9 mouse cellular contexts compared by ENCODE assay signal in the genomic region with DNA sequence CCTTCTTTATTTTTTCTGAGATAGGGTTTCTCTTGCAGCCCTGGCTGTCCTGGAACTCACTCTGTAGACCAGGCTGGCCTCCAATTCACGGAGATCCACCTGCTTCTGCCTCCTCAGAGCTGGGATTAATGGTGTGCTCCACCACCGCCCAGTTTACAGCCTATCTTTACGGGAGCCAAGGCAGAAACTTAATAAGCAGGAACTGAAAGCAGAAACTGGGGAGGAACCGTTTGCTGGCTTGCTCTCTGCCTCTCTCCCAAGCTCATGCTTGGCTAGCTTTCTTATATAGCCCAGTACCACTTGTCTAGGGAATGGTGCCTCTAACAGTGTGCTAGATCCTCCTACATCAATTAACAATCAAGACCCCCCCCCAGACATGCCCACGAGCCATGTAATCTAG. TPM values are rescaled to one million over a fixed set of nuclear protein-coding genes. Genes with fewer than 3 reads are reported as not detected.
A peak's percentile ranks its signal among the peaks of the same experiment; 100 is the strongest.
DNase-seq lines count a peak whose midpoint lies in the region; ATAC-seq lines count a peak whose summit lies in the region.
"Had no signal": no experiment of that assay in that cellular context is flagged by ENCODE, and none has a peak within 500 bp of the region (broad histone marks: within the 10 kb centered on the region; RNA-seq: fewer than 3 reads in every experiment).

No protein-coding gene starts in this region.

- H3K4me2 ChIP-seq in hindbrain, embryonic 12.5 days (replicated peaks), result peak overlapping the region; percentile 46
- peak overlapping the region; percentile 30; the same call in 1 of the 2 replicates for H3K4me2 ChIP-seq in liver, embryonic 15.5 days

- 47% methylated on average over 5 of the region's 5 CpGs for WGBS in hindbrain, embryonic 12.5 days
- 44% methylated on average over 5 of the region's 5 CpGs for WGBS in liver, embryonic 15.5 days (ENCODE audit: insufficient replicate concordance)

- ATAC-seq in hindbrain, embryonic 12.5 days (ENCODE audit: low FRiP score), result no peak
- ATAC-seq in liver, embryonic 15.5 days (ENCODE audit: insufficient read depth), result no peak

- H3K9me3 ChIP-seq in hindbrain, embryonic 12.5 days (replicated peaks), result no peaks in the 10 kb centered on the region
- no peaks in the 10 kb centered on the region for H3K9me3 ChIP-seq in liver, embryonic 15.5 days (replicated peaks)

- H3K27ac ChIP-seq in hindbrain, embryonic 12.5 days, result no peak overlapping the region
- no peak overlapping the region for H3K27ac ChIP-seq in liver, embryonic 15.5 days (replicated peaks)

- H3K4me1 ChIP-seq in hindbrain, embryonic 12.5 days, result peaks cover 11% of the 10 kb centered on the region
- H3K4me1 ChIP-seq in liver, embryonic 15.5 days (replicated peaks), result peaks cover 5% of the 10 kb centered on the region

- peak; percentile 90 for DNase-seq in heart, adult 11 months
- DNase-seq in heart, postnatal 25 days (ENCODE audit: low spot score), result no peak
- peak; percentile 69 for DNase-seq in A20 (ENCODE audit: low read depth, low spot score)
- DNase-seq in yolk sac, embryonic 10.5 days (ENCODE audit: low spot score), result no peak
- no peak for DNase-seq in spleen, adult 18-20 months
- DNase-seq in adrenal gland, adult (ENCODE audit: inconsistent age in 2 of 2, low spot score in 1 of 2), result no peak
- DNase-seq: cerebellum, adult 18-20 months had no signal

- no peaks in the 10 kb centered on the region for H3K27me3 ChIP-seq in hindbrain, embryonic 12.5 days
- no peaks in the 10 kb centered on the region for H3K27me3 ChIP-seq in liver, embryonic 15.5 days

- intact Hi-C loops in heart, postnatal 25 days (cut with DNase I), result no loop called here

- H3K4me3 ChIP-seq in hindbrain, embryonic 12.5 days, result 0 out of 2 replicates have a peak overlapping the region, but pooled peaks have one; percentile 18
- no peak overlapping the region for H3K4me3 ChIP-seq in liver, embryonic 15.5 days (replicated peaks)

- H3K9ac ChIP-seq in hindbrain, embryonic 12.5 days, result 0 out of 2 replicates have a peak overlapping the region, but pooled peaks have one; percentile 35
- no peak overlapping the region for H3K9ac ChIP-seq in liver, embryonic 15.5 days

- H3K36me3 ChIP-seq in hindbrain, embryonic 12.5 days, result no peaks in the 10 kb centered on the region; the same call in 1 of the 2 replicates
- no peaks in the 10 kb centered on the region for H3K36me3 ChIP-seq in liver, embryonic 15.5 days (replicated peaks)

RNA-seq across cellular contexts. Expression of a gene that starts 6.6 kb away (rescaled TPM):
- total RNA-seq in heart, postnatal 25 days (2021), result 10 to 100 TPM; 10.5 to 13.2 TPM
- 7.0 and 7.2 TPM in 2 replicates for polyA plus RNA-seq in hindbrain, embryonic 12.5 days (2016; fragmentation: Nextera tagmentation; extraction: Ambion mirVana)
- polyA plus RNA-seq in liver, embryonic 15.5 days (2015; fragmentation: Nextera tagmentation; extraction: Ambion mirVana), result 2.3 and 2.5 TPM in 2 replicates

RNA-seq across cellular contexts. Expression of a gene that starts 9.3 kb away (rescaled TPM):
- total RNA-seq in heart, postnatal 25 days (2021), result 1 to 10 TPM; 3.9 to 4.7 TPM
- 23.7 and 25.5 TPM in 2 replicates for polyA plus RNA-seq in hindbrain, embryonic 12.5 days (2016; fragmentation: Nextera tagmentation; extraction: Ambion mirVana)
- polyA plus RNA-seq in liver, embryonic 15.5 days (2015; fragmentation: Nextera tagmentation; extraction: Ambion mirVana), result 19.3 and 20.6 TPM in 2 replicates

RNA-seq across cellular contexts. Expression of a gene that starts 26.9 kb away (rescaled TPM):
- 100 to 1,000 TPM in 1 of 2 experiments, 10 to 100 TPM in 1; 95.8 to 106 TPM for total RNA-seq in heart, postnatal 25 days (2021)
- 558 and 568 TPM in 2 replicates for polyA plus RNA-seq in hindbrain, embryonic 12.5 days (2016; fragmentation: Nextera tagmentation; extraction: Ambion mirVana)
- polyA plus RNA-seq in liver, embryonic 15.5 days (2015; fragmentation: Nextera tagmentation; extraction: Ambion mirVana), result 138 and 147 TPM in 2 replicates

RNA-seq across cellular contexts. Expression of a gene that starts 35.4 kb away (rescaled TPM):
- 1 to 10 TPM; 6.5 to 6.8 TPM for total RNA-seq in heart, postnatal 25 days (2021)
- 40.4 and 41.0 TPM in 2 replicates for polyA plus RNA-seq in hindbrain, embryonic 12.5 days (2016; fragmentation: Nextera tagmentation; extraction: Ambion mirVana)
- 6.2 and 7.1 TPM in 2 replicates for polyA plus RNA-seq in liver, embryonic 15.5 days (2015; fragmentation: Nextera tagmentation; extraction: Ambion mirVana)

RNA-seq across cellular contexts. Expression of a gene that starts 40.3 kb away (rescaled TPM):
- total RNA-seq in heart, postnatal 25 days (2021), result 10 to 100 TPM; 23.5 to 26.7 TPM
- 11.8 and 12.6 TPM in 2 replicates for polyA plus RNA-seq in hindbrain, embryonic 12.5 days (2016; fragmentation: Nextera tagmentation; extraction: Ambion mirVana)
- 2.4 and 2.5 TPM in 2 replicates for polyA plus RNA-seq in liver, embryonic 15.5 days (2015; fragmentation: Nextera tagmentation; extraction: Ambion mirVana)

Comparison
In these comparisons a context has a peak if more than half of its experiments do, and no peak if none do; other contexts are left out.
1. DNase-seq: peak in heart, adult 11 months (single experiment) and A20 (single experiment); none in heart, postnatal 25 days (single experiment), yolk sac, embryonic 10.5 days (single experiment), spleen, adult 18-20 months (0 of 2) and adrenal gland, adult (0 of 2).